Mouse (Mus musculus) cerebellum, adult 2 months (tissue): ENCODE results near the gene Pot1a. TPM values are rescaled to one million over a fixed set of nuclear protein-coding genes. Genes with fewer than 3 reads are reported as not detected.

Source experiments
- DNase-seq, 2 experiments: peaks; one replicate each; pipeline ENCODE4 v3.0.0; 2021
- H3K27ac ChIP-seq: fragments of 200-500 bp; 2 replicates; pipeline ENCODE4 v1.5.1; 2012; ENCODE audit warnings: low read length, control low read depth, inconsistent platforms; ENCODE audit not compliant: insufficient read depth
- H3K27me3 ChIP-seq: fragments of 200-500 bp; 2 replicates; pipeline ENCODE4 v1.6.1; 2012; ENCODE audit warnings: inconsistent platforms, mild to moderate bottlenecking, low read length, moderate library complexity; ENCODE audit not compliant: control insufficient read depth, insufficient read depth
- H3K4me1 ChIP-seq: fragments of 200-500 bp; 2 replicates; pipeline ENCODE4 v1.6.1; 2011; ENCODE audit warnings: low read length; ENCODE audit not compliant: control insufficient read depth, insufficient read depth
- H3K4me3 ChIP-seq: fragments of 200-500 bp; replicated peaks from 2 replicates; pipeline ENCODE3; 2011; ENCODE audit warnings: mild to moderate bottlenecking, low read depth, low read length, control low read depth; ENCODE audit not compliant: insufficient read depth
- CTCF ChIP-seq: fragments of 200-500 bp; IDR thresholded peaks from 2 replicates; pipeline ENCODE4 v1.5.1; 2011; ENCODE audit warnings: low read depth, mild to moderate bottlenecking, control low read depth, low read length, moderate library complexity, borderline replicate concordance; ENCODE audit not compliant: insufficient read depth
- POLR2A ChIP-seq: fragments of 200-500 bp; IDR thresholded peaks from 2 replicates; pipeline ENCODE4 v1.6.1; 2011; ENCODE audit warnings: low read length, control low read depth, borderline replicate concordance; ENCODE audit not compliant: insufficient read depth
- WGBS: fragments of 180-500 bp; shearing (Covaris S2); methylation state at CpG from one replicate; pipeline ENCODE4 v1.1.7; 2018; 5-methylcytosine and 5-hydroxymethylcytosine counted together
- polyA plus RNA-seq: library from polyadenylated mRNA; depleted of rRNA; stranded (reverse); fragments of >200 nt; gene quantifications from 2 replicates; pipeline ENCODE4 v1.2.3, GENCODE M21; 2012; rRNA removed

The Pot1a gene
- 22.5 and 23.1 TPM in 2 replicates for polyA plus RNA-seq

- under 1% methylated on average over 34 of the region's 34 CpGs for WGBS
- H3K27me3 ChIP-seq: no peaks in the 10 kb centered on the region
- peak within 1 kb of the TSS; percentile 60 for H3K4me3 ChIP-seq
- H3K27ac ChIP-seq: peak within 1 kb of the TSS; percentile 38; the same call in 1 of the 2 replicates
- no peaks in the 10 kb centered on the region for H3K4me1 ChIP-seq
- TF ChIP-seq CTCF (no peak), POLR2A (peak; percentile 88)
- peak; percentile 97 for DNase-seq
Observed at GRCm38 (mm10) chr6:25808806-25809495, at the start of gene Pot1a. TSS of gene Pot1a (minus strand) at chr6:25809246.

DNA sequence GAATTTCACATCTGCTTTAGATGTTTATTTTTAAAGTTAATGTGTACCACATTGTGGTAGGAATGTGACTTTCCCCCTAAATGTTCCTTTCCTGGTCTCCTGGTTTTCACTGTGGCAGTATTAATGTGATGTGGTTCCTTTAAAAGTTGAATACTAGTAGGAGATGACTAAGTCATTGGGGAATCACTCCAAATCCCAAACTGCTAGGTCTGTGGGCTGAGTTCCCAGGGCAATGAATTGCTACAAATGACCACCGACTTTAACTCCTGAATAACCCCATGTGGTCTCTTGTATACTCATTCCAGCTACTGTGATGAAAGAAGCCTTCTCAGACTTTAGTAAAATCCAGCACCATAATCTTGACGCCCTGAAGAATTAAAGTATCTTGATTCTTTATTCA is 27.2 kb upstream of the Pot1a start:
- WGBS: 21% methylated on average over 2 of the region's 2 CpGs
- DNase-seq: no peak
- no peak overlapping the region for H3K4me3 ChIP-seq
- no peak overlapping the region for H3K27ac ChIP-seq
- no peaks in the 10 kb centered on the region for H3K4me1 ChIP-seq
- TF ChIP-seq POLR2A (no peak), CTCF (no peak)
- no peaks in the 10 kb centered on the region for H3K27me3 ChIP-seq

DNA sequence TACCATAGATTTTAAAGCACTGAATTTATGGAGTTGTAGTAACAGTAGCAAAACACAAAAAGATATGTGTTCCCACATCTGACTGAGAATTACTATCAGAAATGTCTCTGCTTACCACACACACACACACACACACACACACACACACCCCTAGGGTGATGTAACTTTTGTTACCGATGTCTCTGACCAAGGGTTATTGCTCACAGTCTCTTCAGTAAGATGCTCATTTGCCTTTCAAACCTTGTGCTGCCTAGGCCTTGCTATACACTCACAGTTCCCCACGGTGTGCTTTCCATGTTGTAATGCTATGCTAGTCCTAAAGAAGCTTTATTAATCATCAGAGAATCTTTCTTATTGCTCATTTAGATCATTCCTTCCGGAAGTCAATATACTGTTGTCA is 3.0 kb downstream of the Pot1a start:
- TF ChIP-seq POLR2A (no peak), CTCF (no peak)
- no peak for DNase-seq
- 89% methylated on average over 3 of the region's 3 CpGs for WGBS
- no peak overlapping the region for H3K4me3 ChIP-seq
- H3K27me3 ChIP-seq: no peaks in the 10 kb centered on the region
- H3K27ac ChIP-seq: no peak overlapping the region
- H3K4me1 ChIP-seq: no peaks in the 10 kb centered on the region

- no peak for DNase-seq
- Histone ChIP-seq H3K4me1 (no peaks in the 10 kb centered on the region), H3K27me3 (no peaks in the 10 kb centered on the region), H3K27ac (no peak overlapping the region), H3K4me3 (no peak overlapping the region)
- TF ChIP-seq CTCF (no peak), POLR2A (no peak)
- WGBS: 20% methylated on average over 3 of the region's 3 CpGs
Observed at GRCm38 (mm10) chr6:25802269-25802668, 6.8 kb downstream of the Pot1a start.

GRCm38 (mm10) chr6:25801230-25801629 is 7.8 kb downstream of the Pot1a start:
- TF ChIP-seq POLR2A (no peak), CTCF (no peak)
- H3K27ac ChIP-seq: no peak overlapping the region
- no peak overlapping the region for H3K4me3 ChIP-seq
- 86% methylated on average over 6 of the region's 6 CpGs for WGBS
- H3K27me3 ChIP-seq: no peaks in the 10 kb centered on the region
- no peak for DNase-seq
- H3K4me1 ChIP-seq: no peaks in the 10 kb centered on the region

- H3K4me3 ChIP-seq: no peak overlapping the region
- no peaks in the 10 kb centered on the region for H3K4me1 ChIP-seq
- no peak for TF ChIP-seq POLR2A
- TF ChIP-seq CTCF: no peak
- no peak overlapping the region for H3K27ac ChIP-seq
- 91% methylated on average over 3 of the region's 3 CpGs for WGBS
- no peak for DNase-seq
- H3K27me3 ChIP-seq: no peaks in the 10 kb centered on the region
Observed at GRCm38 (mm10) chr6:25768238-25768637, 40.8 kb downstream of the Pot1a start.

DNA sequence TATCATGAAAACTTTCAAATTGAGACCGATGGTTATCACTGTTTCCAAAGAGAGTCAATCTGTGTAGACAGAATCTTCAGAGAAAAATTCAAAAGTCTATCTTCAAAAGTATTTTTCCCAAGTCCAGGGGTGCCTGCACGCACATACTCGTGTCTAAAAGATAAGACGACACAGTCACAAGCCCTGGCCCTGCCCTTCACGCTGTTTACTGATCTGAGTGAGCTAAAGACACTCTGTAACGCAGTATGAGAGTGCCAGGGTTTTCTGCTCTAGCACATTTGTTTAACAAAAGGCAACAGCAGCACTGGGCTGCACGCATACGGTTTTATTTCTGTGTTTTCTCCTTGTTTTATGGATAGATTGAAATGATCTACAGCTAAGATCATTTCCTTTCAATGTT is 41.5 kb downstream of the Pot1a start:
- Histone ChIP-seq H3K4me1 (no peaks in the 10 kb centered on the region), H3K27me3 (no peaks in the 10 kb centered on the region), H3K27ac (no peak overlapping the region), H3K4me3 (no peak overlapping the region)
- no peak for DNase-seq
- TF ChIP-seq POLR2A: no peak
- no peak for TF ChIP-seq CTCF
- 66% methylated on average over 8 of the region's 8 CpGs for WGBS

DNA sequence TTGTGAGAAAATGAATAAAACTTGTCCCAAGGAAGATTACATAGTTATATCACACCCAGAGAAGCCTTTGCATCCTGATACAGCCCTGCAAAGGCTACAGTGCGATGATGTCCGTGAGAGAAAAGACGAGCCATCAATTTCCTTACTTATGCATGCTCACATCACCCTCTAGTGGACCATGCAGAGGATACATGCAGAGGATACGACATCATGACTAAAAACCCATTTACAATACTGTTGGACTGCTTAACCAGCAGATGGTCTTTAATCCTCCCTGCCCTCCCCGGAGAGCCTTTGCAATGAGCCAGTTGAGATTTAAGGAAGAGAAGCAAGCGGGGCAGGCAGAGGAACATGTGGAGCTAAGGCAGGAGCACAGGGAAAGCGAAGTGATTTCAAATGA is 42.0 kb downstream of the Pot1a start:
- Histone ChIP-seq H3K4me3 (no peak overlapping the region), H3K4me1 (no peaks in the 10 kb centered on the region), H3K27me3 (no peaks in the 10 kb centered on the region), H3K27ac (no peak overlapping the region)
- 6% methylated on average over 7 of the region's 7 CpGs for WGBS
- peak; percentile 28 to 60 for DNase-seq
- TF ChIP-seq POLR2A (no peak), CTCF (peak; percentile 50; the same call in 1 of the 2 replicates)

GRCm38 (mm10) chr6:25766283-25766682 is 42.8 kb downstream of the Pot1a start:
- 86% methylated on average over 10 of the region's 10 CpGs for WGBS
- Histone ChIP-seq H3K27me3 (no peaks in the 10 kb centered on the region), H3K4me1 (no peaks in the 10 kb centered on the region), H3K4me3 (no peak overlapping the region), H3K27ac (no peak overlapping the region)
- TF ChIP-seq POLR2A (no peak), CTCF (no peak)
- DNase-seq: no peak
